Mouse (Mus musculus): ENCODE data around the gene Cldn10. TPM values are rescaled to one million over a fixed set of nuclear protein-coding genes. Genes with fewer than 3 reads are reported as not detected.

Cldn10 gene
- total RNA-seq, 2 experiments from 2014 or later: not detected

DNA sequence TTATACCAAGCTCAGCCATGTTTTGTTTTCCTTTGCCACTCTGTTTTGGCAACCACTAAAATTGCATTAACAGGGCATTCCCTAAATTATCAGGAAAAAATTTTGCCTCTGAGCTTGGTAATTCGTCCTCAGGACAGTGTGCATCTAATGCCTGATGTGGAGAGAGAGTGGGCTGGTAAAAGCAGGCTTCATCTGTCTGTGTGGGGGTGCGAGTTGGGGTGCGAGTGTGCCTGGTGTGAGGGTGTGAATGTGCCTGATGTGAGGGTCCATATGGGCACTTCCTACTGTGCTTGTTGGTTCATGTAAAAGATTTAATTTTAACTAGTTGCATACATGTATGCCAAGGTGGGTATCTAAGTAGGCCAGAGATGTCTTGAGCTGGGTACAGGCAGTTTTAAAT is 115.7 kb downstream of the Cldn10 start:
- no peak for DNase-seq
- intact Hi-C loops (cut with DNase I): no loop called here

DNA sequence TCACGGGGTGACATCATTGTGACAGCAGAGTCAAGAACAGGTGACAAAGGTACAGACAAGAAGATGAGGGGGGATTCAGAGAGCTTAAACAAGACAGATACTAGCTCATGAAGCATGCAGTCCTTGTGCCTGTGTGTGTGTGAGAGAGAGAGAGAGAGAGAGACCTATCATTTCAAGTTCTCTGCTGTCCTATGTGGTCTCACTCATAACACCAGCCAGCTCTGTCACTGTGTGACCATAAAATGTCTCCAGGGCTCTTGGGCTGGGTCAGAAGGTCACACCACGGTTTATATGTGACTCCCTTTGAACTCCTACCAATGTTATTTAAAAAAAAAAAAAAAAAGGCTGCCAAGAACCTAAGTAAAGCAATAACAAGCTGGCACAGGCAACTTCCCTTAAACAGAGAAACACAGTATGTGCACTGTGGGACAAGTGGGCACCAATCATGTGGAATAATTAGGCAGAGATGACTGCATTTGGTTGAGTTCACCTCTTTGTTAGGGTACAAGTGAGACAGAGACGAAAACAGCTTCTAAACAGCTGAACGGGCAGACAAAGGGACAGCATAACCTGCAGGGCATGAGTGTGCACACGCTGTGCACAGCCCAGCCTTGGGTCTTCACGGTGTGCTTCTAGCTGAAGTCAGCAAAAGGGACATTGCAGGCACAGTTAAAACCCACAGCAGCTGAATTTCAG is 116.3 kb downstream of the Cldn10 start:
- intact Hi-C loops (cut with DNase I): no loop called here
- no peak for DNase-seq

GRCm38 (mm10) chr14:118907592-118907991 is 119.9 kb downstream of the Cldn10 start:
- intact Hi-C loops (cut with DNase I): loop anchor here (5.0 kb wide), 1 partner anchor 70 kb away; no protein-coding TSS in a partner anchor

DNA sequence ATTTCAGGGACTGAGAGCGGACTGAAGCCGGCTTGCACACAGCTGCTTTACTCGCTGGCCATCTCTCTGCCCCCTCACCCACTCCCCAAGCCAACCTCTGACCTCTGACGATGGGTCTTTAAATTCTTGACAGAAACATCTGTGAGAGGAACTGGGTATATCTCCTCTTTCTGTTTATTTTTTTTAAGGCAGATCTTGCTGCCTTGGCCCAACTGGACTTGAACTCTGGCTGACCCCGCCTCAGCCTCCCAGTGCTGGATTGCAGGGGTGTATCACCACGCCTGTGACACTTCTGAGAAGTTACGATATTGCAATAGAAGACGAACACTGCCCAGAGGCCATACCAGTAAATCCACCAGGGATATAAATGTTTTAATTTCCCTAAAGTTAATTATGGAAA is 122.2 kb downstream of the Cldn10 start:
- intact Hi-C loops (cut with DNase I): loop anchor here (5.0 kb wide), 4 partner anchors 42 to 117 kb away; no protein-coding TSS in a partner anchor

More at GRCm38 (mm10) chr14:118907592-118907991, 119.9 kb downstream of the Cldn10 start:
- no peak for DNase-seq

DNA sequence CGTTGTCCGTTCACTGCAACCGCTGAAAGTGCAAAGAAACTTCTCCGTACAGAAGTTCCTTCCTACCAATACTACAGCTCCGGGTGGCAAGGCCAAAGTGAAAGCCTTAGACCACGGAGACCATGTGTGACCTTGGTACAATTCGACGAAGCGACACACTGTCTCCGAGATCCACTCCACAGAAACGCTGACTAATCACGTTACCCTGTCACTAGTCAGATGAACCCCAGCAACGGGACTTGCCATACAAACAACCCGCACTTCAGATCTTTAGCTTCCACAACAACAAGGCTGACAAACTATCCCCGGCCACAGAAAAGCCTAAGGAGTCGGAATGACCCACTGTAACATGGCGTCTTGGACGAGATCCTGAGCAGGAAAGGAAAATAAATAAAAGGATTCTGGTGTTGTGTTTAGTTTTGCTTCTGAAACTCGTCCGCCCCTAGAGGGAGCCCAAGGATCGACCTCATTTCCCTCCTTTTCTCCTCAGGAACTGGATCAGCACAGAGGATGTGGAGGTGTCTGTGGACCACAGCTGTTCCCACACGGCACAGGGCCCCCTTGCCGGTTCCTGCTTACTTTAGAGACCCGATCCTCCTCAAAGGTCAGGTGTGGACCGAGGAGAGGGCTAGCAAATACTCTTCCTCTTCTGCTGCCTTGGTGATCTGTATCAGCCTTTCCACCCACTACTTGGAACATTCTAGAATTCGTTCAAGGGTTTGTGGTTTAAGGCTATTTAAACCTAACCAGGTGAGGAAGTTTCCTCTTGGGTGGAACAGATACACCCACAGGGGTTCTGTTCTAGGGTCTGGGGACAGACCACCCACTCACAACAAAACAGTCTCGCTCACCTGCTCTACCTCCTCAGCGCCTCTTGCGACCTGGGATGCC is 122.9 kb downstream of the Cldn10 start:
- DNase-seq: peak; percentile 54 to 55
- intact Hi-C loops (cut with DNase I): loop anchor here (5.0 kb wide), 3 partner anchors 42 to 117 kb away; no protein-coding TSS in a partner anchor

More for the DNA sequence above, 122.2 kb downstream of the Cldn10 start:
- DNase-seq: peak in 1 of 2 experiments; percentile 48

- intact Hi-C loops (cut with DNase I): loop anchor here (5.0 kb wide), 3 partner anchors 41 to 116 kb away; no protein-coding TSS in a partner anchor
- DNase-seq: no peak
These were observed 123.8 kb downstream of the Cldn10 start for GRCm38 (mm10) chr14:118911521-118911920.

GRCm38 (mm10) chr14:118913651-118914050 is 125.9 kb downstream of the Cldn10 start:
- no peak for DNase-seq
- intact Hi-C loops (cut with DNase I): loop anchor here (5.0 kb wide), 3 partner anchors 39 to 114 kb away; no protein-coding TSS in a partner anchor

DNA sequence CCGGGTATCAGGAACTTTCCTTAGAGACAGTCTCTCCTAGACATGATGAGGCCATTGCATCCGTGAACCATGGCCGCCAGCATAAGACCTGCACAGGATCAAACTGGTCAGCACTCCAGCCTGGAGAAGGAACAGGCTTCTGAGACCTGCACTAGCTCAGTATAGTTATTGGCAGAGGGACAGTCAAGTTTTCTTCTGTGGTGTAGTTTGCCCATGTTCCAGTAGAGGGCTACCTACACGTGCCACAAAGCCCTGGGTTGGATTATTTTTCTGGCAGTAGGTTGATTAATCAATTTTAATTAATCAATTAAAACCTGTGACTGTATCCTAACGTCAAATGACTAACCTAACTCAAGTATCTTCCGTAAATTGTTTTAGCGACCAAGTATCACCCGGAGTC is 131.3 kb downstream of the Cldn10 start:
- intact Hi-C loops (cut with DNase I): no loop called here

DNA sequence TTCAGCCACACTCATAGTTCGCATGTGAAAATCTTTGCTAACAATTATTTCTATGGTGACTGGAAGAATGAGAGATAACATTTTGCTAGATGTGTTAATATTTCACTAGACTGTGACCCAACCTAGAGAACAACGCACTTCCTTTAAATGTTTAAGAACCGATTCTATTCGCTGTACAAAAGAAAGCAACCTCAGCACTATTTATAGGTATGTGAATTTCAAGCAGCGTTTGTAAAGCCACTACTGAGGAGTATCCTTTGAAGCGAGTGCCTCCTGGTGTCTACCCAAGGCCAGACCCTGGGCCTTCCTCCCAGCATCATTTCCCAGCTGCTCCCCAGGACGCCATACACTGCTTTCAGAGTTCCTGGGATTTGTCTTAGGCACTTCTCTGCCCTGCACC is 132.9 kb downstream of the Cldn10 start:
- intact Hi-C loops (cut with DNase I): no loop called here
- DNase-seq: no peak

More for the DNA sequence above, 131.3 kb downstream of the Cldn10 start:
- DNase-seq: no peak

DNA sequence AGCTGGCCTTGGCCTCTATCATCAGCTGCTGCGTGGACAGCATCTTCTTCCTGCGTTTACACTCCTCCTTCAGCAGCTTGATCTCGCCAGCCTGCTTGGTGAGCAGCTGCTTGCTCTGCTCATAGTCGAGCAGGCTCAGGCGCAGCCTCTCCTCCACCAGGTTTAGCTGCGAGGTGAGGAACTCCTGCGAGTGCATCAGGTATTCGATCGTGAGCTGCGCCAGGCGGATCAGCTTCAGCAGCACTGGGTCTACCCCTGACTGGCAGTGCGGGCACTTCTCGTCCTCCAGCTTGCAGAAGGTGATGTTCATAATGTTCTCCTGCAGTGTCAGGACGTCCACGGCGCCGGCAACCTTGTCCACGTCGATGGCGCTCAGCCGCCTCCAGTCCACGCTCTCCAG is 134.5 kb downstream of the Cldn10 start:
- DNase-seq: no peak
- intact Hi-C loops (cut with DNase I): no loop called here

GRCm38 (mm10) chr14:118922667-118923184 is 135.0 kb downstream of the Cldn10 start:
- no peak for DNase-seq
- intact Hi-C loops (cut with DNase I): no loop called here

Other genes starting within 250 kb of the Cldn10 start
- 10 to 100 TPM; 10.7 to 11.6 TPM for gene Abcc4, start 81.7 kb upstream of the Cldn10 start, total RNA-seq (2021)
- gene Dzip1, start 137.6 kb downstream of the Cldn10 start, total RNA-seq (2021): 1 to 10 TPM; 1.5 to 1.6 TPM
- 10 to 100 TPM; 16.0 to 19.3 TPM for gene Dnajc3, start 150.1 kb downstream of the Cldn10 start, total RNA-seq (2021)

Data from gastrocnemius, postnatal 36 days (tissue).